Mouse (Mus musculus) midbrain, embryonic 14.5 days (tissue): ENCODE measurements around the gene Tfrc. TPM values are rescaled to one million over a fixed set of nuclear protein-coding genes. Genes with fewer than 3 reads are reported as not detected.
"Not testable (repeated sequence)": the region's sequence is repeated elsewhere in the genome, so short reads cannot be mapped to it uniquely, and the experiment has no call there.

Experiments
- ATAC-seq: fragments of 200-750 bp; cut with Nextera tagmentation; 2 replicates; pipeline ENCODE4 v1.8.0; 2017; ENCODE audit warnings: moderate number of reproducible peaks, moderate library complexity; ENCODE audit not compliant: low FRiP score, low TSS enrichment
- DNase-seq: peaks from one replicate; pipeline ENCODE4 v3.0.0-alpha.2; 2015
- H3K27ac ChIP-seq: fragments of 300-500 bp; sonication (generic); replicated peaks from 2 replicates; pipeline ENCODE4 v1.5.1; 2014; ENCODE audit warnings: mild to moderate bottlenecking, low read depth, low read length, moderate library complexity
- H3K27me3 ChIP-seq: fragments of 300-500 bp; sonication (generic); 2 replicates; pipeline ENCODE4 v1.6.1; 2014; ENCODE audit warnings: low read length, control low read depth, mixed read lengths; ENCODE audit not compliant: control insufficient read depth, insufficient read depth
- H3K36me3 ChIP-seq: fragments of 300-500 bp; sonication (generic); 2 replicates; pipeline ENCODE4 v1.6.1; 2014; ENCODE audit warnings: low read length, control low read depth; ENCODE audit not compliant: control insufficient read depth, insufficient read depth
- H3K4me1 ChIP-seq: fragments of 300-500 bp; sonication (generic); 2 replicates; pipeline ENCODE4 v1.6.1; 2014; ENCODE audit warnings: mild to moderate bottlenecking, antibody characterized with exemption, low read length, control low read depth; ENCODE audit not compliant: control insufficient read depth, insufficient read depth
- H3K4me2 ChIP-seq: fragments of 300-500 bp; sonication (generic); 2 replicates; pipeline ENCODE4 v1.6.1; 2014; ENCODE audit warnings: mild to moderate bottlenecking, low read length, moderate library complexity
- H3K4me3 ChIP-seq: fragments of 300-500 bp; sonication (generic); replicated peaks from 2 replicates; pipeline ENCODE4 v1.5.1; 2014; ENCODE audit warnings: low read depth, low read length
- H3K9ac ChIP-seq: fragments of 300-500 bp; sonication (generic); replicated peaks from 2 replicates; pipeline ENCODE4 v1.6.1; 2014; ENCODE audit warnings: mild to moderate bottlenecking, low read length, moderate library complexity
- H3K9me3 ChIP-seq: fragments of 300-500 bp; sonication (generic); 2 replicates; pipeline ENCODE4 v1.6.1; 2016; ENCODE audit warnings: low read length, control low read depth, mixed read lengths; ENCODE audit not compliant: control insufficient read depth
- WGBS: fragments of 180-500 bp; shearing (Covaris S2); extraction: QIAGEN DNeasy Blood & Tissue Kit; methylation state at CpG from one replicate; pipeline ENCODE4 v1.1.7; 2014; 5-methylcytosine and 5-hydroxymethylcytosine counted together
- polyA plus RNA-seq: library from polyadenylated mRNA; unstranded; fragments of >200 nt; fragmentation: Nextera tagmentation; extraction: Ambion mirVana; gene quantifications from 2 replicates; pipeline ENCODE4 v1.2.1, GENCODE M21; 2014

Gene Tfrc
- polyA plus RNA-seq, 1 experiment from 2014 or later = 69.8 TPM

GRCm38 (mm10) chr16:32640683-32641082 is 32.0 kb downstream of the Tfrc start:
- not testable (repeated sequence) for ATAC-seq, H3K27me3 ChIP-seq, H3K4me3 ChIP-seq, H3K4me2 ChIP-seq, H3K4me1 ChIP-seq, DNase-seq, H3K36me3 ChIP-seq, H3K27ac ChIP-seq, H3K9ac ChIP-seq, H3K9me3 ChIP-seq
- WGBS = 80% methylated on average over 2 of the region's 2 CpGs

- Histone ChIP-seq H3K4me2 (no peak overlapping the region), H3K9ac (no peak overlapping the region), H3K4me1 (peaks cover 18% of the 10 kb centered on the region), H3K9me3 (no peaks in the 10 kb centered on the region), H3K27me3 (no peaks in the 10 kb centered on the region), H3K36me3 (no peaks in the 10 kb centered on the region), H3K4me3 (no peak overlapping the region), H3K27ac (no peak overlapping the region)
- WGBS = 65% methylated on average over 20 of the region's 20 CpGs
- DNase-seq (no peak), ATAC-seq (no peak)
Observed at GRCm38 (mm10) chr16:32641440-32642219, 32.9 kb downstream of the Tfrc start.

DNA sequence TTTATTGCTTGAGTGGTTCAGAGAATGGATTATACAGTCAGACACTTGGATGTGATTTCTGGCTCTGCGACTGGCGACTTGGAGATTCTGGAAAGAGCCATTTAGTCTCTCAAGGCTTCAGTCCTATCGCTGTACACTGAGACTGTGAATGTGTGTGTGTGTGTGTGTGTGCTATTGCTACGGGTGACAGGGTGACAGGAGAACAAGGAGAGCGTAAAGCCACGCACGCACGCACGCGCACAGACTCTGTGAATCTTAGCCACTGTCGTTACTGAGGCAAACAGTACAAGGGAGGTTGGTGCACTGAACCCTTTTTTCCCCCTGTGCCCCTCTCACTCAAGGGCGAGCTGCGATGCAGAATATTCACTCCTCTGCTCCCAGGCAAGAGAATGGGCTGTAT is 33.6 kb downstream of the Tfrc start:
- Histone ChIP-seq H3K9me3 (no peaks in the 10 kb centered on the region), H3K9ac (no peak overlapping the region), H3K27ac (no peak overlapping the region), H3K27me3 (no peaks in the 10 kb centered on the region), H3K4me3 (no peak overlapping the region), H3K4me2 (peak overlapping the region; percentile 15; the same call in 1 of the 2 replicates), H3K4me1 (peaks cover 18% of the 10 kb centered on the region), H3K36me3 (no peaks in the 10 kb centered on the region)
- ATAC-seq (no peak), DNase-seq (peak; percentile 57)
- 40% methylated on average over 13 of the region's 13 CpGs for WGBS

GRCm38 (mm10) chr16:32643661-32644061 is 34.9 kb downstream of the Tfrc start, which contains the start of gene Tnk2:
Tnk2 (plus strand) TSS chr16:32643874.
- peak; percentile 95 for DNase-seq
- H3K9me3 ChIP-seq = no peaks in the 10 kb centered on the region
- peak; percentile 90 for ATAC-seq
- H3K27me3 ChIP-seq = no peaks in the 10 kb centered on the region
- H3K27ac ChIP-seq = peak within 1 kb of the TSS; percentile 89
- peak within 1 kb of the TSS; percentile 85 for H3K4me2 ChIP-seq
- no peaks in the 10 kb centered on the region for H3K36me3 ChIP-seq
- H3K9ac ChIP-seq = peak within 1 kb of the TSS; percentile 83
- H3K4me1 ChIP-seq = peaks cover 18% of the 10 kb centered on the region
- H3K4me3 ChIP-seq = peak within 1 kb of the TSS; percentile 90
- 2% methylated on average over 39 of the region's 40 CpGs for WGBS

DNA sequence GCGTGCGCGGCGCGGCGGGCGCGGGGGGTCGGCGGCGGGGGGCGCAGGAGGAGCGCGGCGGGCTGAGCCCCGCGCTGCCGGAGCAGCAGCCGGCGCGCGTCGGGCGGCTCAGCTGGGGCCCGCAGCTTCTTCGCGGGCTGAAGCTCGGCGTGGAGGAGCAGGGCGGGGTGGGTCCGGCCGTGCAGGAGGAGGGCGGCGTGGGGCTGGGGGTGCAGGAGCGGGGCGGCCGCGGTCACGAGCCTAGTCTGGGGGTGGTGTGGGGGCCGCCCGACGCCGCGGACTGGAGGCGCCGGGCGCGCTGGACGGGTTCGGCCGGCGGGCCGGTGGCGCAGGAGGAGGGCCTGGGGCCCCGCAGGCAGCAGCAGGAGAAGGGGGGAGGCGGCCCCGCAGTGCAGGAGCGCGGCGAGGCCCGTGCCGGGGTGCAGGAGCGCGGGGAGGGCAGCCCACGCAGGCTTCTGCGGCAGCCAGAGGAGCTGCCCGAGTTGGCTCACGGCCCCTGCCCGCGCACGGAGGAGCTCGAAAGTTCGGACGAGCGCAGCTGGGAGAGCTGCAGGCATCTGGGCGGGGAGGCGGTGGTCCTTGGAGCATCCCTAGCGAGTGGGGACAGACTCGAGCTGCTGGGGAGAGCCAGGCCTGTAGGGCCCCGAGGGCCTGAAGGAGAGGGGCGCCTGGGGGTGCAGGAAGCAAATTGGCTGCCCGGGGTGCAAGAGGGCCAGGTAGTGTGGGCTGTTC is 35.5 kb downstream of the Tfrc start:
- DNase-seq = peak; percentile 71
- peak; percentile 74 for ATAC-seq
- Histone ChIP-seq H3K27ac (peak overlapping the region; percentile 89), H3K4me3 (peak overlapping the region; percentile 90), H3K9ac (peak overlapping the region; percentile 83), H3K4me2 (peak overlapping the region; percentile 85), H3K27me3 (no peaks in the 10 kb centered on the region), H3K36me3 (no peaks in the 10 kb centered on the region), H3K9me3 (no peaks in the 10 kb centered on the region), H3K4me1 (peaks cover 18% of the 10 kb centered on the region)
- under 1% methylated on average over 66 of the region's 82 CpGs for WGBS

DNA sequence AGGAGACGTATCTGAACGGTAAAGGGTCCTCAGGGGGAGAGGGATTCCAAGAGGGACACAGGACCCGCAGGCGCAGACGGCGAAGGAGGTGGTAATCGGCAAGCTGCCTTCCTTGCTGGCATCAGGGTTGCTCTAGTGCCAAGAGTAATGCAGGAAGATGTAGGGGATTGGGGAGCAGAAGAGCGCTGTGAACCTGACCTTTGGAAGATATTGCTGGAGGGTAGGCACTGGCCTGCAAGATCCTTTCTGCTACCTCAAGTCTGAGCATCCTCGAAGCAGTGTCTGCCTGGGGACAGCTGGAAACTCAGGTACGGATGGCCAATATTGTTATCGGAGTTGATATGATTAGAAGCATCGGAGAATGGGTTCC is 36.1 kb downstream of the Tfrc start:
- peak overlapping the region; percentile 85 for H3K4me2 ChIP-seq
- no peaks in the 10 kb centered on the region for H3K27me3 ChIP-seq
- DNase-seq (no peak), ATAC-seq (no peak)
- H3K27ac ChIP-seq = peak overlapping the region; percentile 89
- peak overlapping the region; percentile 90 for H3K4me3 ChIP-seq
- H3K9me3 ChIP-seq = no peaks in the 10 kb centered on the region
- whole genome bisulfite sequencing = 11% methylated on average over 12 of the region's 12 CpGs
- H3K36me3 ChIP-seq = no peaks in the 10 kb centered on the region
- H3K4me1 ChIP-seq = peaks cover 18% of the 10 kb centered on the region
- H3K9ac ChIP-seq = peak overlapping the region; percentile 83

DNA sequence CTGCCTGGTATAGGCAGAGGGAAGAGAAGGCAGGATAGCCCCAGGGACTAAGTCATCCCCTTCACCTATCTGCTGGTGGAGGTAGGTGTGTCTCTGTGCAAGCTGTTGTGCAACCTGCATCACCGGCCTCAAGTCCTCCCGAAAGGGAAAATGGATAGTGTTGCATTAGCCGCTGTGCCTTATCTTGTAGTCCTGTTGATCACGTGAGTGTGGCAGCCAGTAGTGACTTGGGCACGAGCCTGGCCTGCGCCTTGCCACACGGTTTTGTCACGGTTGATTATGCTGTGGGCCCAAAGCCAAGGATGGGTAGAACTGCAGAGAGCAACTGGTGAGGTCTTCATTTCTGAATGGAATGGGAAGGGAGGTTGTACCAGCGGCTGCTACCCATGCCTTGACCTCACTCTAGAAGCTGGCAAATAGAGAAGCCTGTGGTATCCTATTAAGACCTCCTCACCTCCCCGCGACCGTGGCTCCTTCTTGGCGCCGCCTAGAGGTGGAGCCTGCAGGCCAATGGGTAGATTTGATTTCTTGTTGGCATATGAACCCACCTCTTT is 36.7 kb downstream of the Tfrc start:
- peak; percentile 85 for DNase-seq
- H3K27ac ChIP-seq = peak overlapping the region; percentile 89; the same call in 1 of the 2 replicates
- 11% methylated on average over 14 of the region's 14 CpGs for WGBS

GRCm38 (mm10) chr16:32646014-32646413 is 37.3 kb downstream of the Tfrc start:
- Histone ChIP-seq H3K4me3 (peak overlapping the region; percentile 90), H3K9ac (no peak overlapping the region), H3K36me3 (no peaks in the 10 kb centered on the region), H3K4me1 (peaks cover 18% of the 10 kb centered on the region), H3K27me3 (no peaks in the 10 kb centered on the region), H3K27ac (no peak overlapping the region), H3K9me3 (no peaks in the 10 kb centered on the region), H3K4me2 (peak overlapping the region; percentile 85)
- WGBS = 85% methylated on average over 9 of the region's 9 CpGs
- ATAC-seq (no peak), DNase-seq (no peak)

More for the DNA sequence above, 36.7 kb downstream of the Tfrc start:
- peak overlapping the region; percentile 83 for H3K9ac ChIP-seq
- peaks cover 18% of the 10 kb centered on the region for H3K4me1 ChIP-seq
- peak; percentile 47; the same call in 1 of the 2 replicates for ATAC-seq
- no peaks in the 10 kb centered on the region for H3K36me3 ChIP-seq
- no peaks in the 10 kb centered on the region for H3K27me3 ChIP-seq
- H3K4me2 ChIP-seq = peak overlapping the region; percentile 85
- H3K4me3 ChIP-seq = peak overlapping the region; percentile 90
- no peaks in the 10 kb centered on the region for H3K9me3 ChIP-seq
